Mouse (Mus musculus) erythroblast, embryonic 14.5 days (primary cell): ENCODE measurements around the gene Gtsf1. TPM values are rescaled to one million over a fixed set of nuclear protein-coding genes. Genes with fewer than 3 reads are reported as not detected.

Experiments
- H3K27me3 ChIP-seq: 2 replicates; pipeline ENCODE4 v1.6.1; 2012; ENCODE audit warnings: inconsistent platforms; ENCODE audit not compliant: control insufficient read depth
- H3K36me3 ChIP-seq: 2 replicates; pipeline ENCODE4 v1.6.1; 2012; ENCODE audit warnings: mild to moderate bottlenecking, inconsistent platforms; ENCODE audit not compliant: control insufficient read depth
- H3K4me1 ChIP-seq: 2 replicates; pipeline ENCODE4 v1.6.1; 2012; ENCODE audit warnings: inconsistent platforms; ENCODE audit not compliant: control insufficient read depth
- H3K4me3 ChIP-seq: replicated peaks from 2 replicates; pipeline ENCODE3; 2012; ENCODE audit warnings: moderate library complexity, mild to moderate bottlenecking, inconsistent platforms
- H3K9me3 ChIP-seq: 2 replicates; pipeline ENCODE4 v1.6.1; 2012; ENCODE audit warnings: low read length, inconsistent platforms, mixed read lengths; ENCODE audit not compliant: control insufficient read depth
- GATA1 ChIP-seq: IDR thresholded peaks from 2 replicates; pipeline ENCODE4 v1.6.1; 2012; ENCODE audit warnings: low read length, inconsistent platforms, mixed read lengths
- TAL1 ChIP-seq: IDR thresholded peaks from 3 replicates; pipeline ENCODE4 v1.6.1; 2012; ENCODE audit warnings: low read length, inconsistent platforms, mixed read lengths
- polyA plus RNA-seq: library from polyadenylated mRNA; stranded (reverse); fragments of >175 nt; gene quantifications from 2 replicates; pipeline ENCODE4 v1.2.3, GENCODE M21; 2012

Gene Gtsf1
- polyA plus RNA-seq, 1 experiment, result not detected

- TF ChIP-seq TAL1 (no peak), GATA1 (no peak)
- Histone ChIP-seq H3K36me3 (peaks cover 67% of the 10 kb centered on the region), H3K4me1 (peaks cover 5% of the 10 kb centered on the region), H3K9me3 (no peaks in the 10 kb centered on the region), H3K4me3 (no peak overlapping the region), H3K27me3 (no peaks in the 10 kb centered on the region)
Measured at GRCm38 (mm10) chr15:103353511-103354256, 76.6 kb downstream of the Gtsf1 start.

- Histone ChIP-seq H3K4me1 (no peaks in the 10 kb centered on the region), H3K9me3 (no peaks in the 10 kb centered on the region), H3K4me3 (no peak overlapping the region), H3K27me3 (no peaks in the 10 kb centered on the region), H3K36me3 (peaks cover 68% of the 10 kb centered on the region)
- TF ChIP-seq TAL1, result no peak
- no peak for TF ChIP-seq GATA1
Measured at GRCm38 (mm10) chr15:103352856-103353255, 77.4 kb downstream of the Gtsf1 start.

Other genes starting within 250 kb of the Gtsf1 start
- gene Cbx5, start 190.7 kb downstream of the Gtsf1 start, polyA plus RNA-seq, result 0.74 and 0.95 TPM in 2 replicates
- gene Hnrnpa1, start 190.0 kb downstream of the Gtsf1 start, polyA plus RNA-seq, result 6.0 and 6.4 TPM in 2 replicates
- gene Nfe2, start 172.1 kb downstream of the Gtsf1 start, polyA plus RNA-seq, result 46.0 and 48.8 TPM in 2 replicates
- gene Copz1, start 157.8 kb downstream of the Gtsf1 start, polyA plus RNA-seq, result 8.2 and 9.1 TPM in 2 replicates
- not detected in 2 replicates for gene Gpr84, start 119.9 kb downstream of the Gtsf1 start, polyA plus RNA-seq
- gene Zfp385a, start 90.4 kb downstream of the Gtsf1 start, polyA plus RNA-seq, result 1.6 and 1.7 TPM in 2 replicates
- 0.11 and 0.13 TPM in 2 replicates for gene Itga5, start 63.7 kb downstream of the Gtsf1 start, polyA plus RNA-seq
- gene Gtsf2, start 18.0 kb upstream of the Gtsf1 start, polyA plus RNA-seq, result not detected in 2 replicates
- 0.05 and 0.11 TPM in 2 replicates for gene Nckap1l, start 23.3 kb upstream of the Gtsf1 start, polyA plus RNA-seq
- 0.02 TPM in 2 replicates for gene Pde1b, start 72.6 kb upstream of the Gtsf1 start, polyA plus RNA-seq
- not detected in 2 replicates for gene Ppp1r1a, start 107.5 kb upstream of the Gtsf1 start, polyA plus RNA-seq
- gene Glycam1, start 134.6 kb upstream of the Gtsf1 start, polyA plus RNA-seq, result not detected in 2 replicates